Mouse (Mus musculus): ENCODE measurements around the gene Nxph1. TPM values are rescaled to one million over a fixed set of nuclear protein-coding genes. Genes with fewer than 3 reads are reported as not detected.

The Nxph1 gene
- polyA plus RNA-seq, 1 experiment from 2014 or later = 12.8 TPM

GRCm38 (mm10) chr6:8956743-8957528 is 8.7 kb downstream of the Nxph1 start:
- Histone ChIP-seq H3K27ac (ENCODE audit: low read depth, low read length) (no peak overlapping the region), H3K4me3 (ENCODE audit: low read depth, low read length) (peak overlapping the region; percentile 23), H3K27me3 (ENCODE audit: control insufficient read depth, insufficient read depth, low read length) (peaks cover 30% of the 10 kb centered on the region), H3K9ac (ENCODE audit: low read depth, low read length) (no peak overlapping the region), H3K4me2 (replicated peaks; ENCODE audit: low read depth, low read length) (peak overlapping the region; percentile 41), H3K36me3 (ENCODE audit: control insufficient read depth, insufficient read depth, low read length) (no peaks in the 10 kb centered on the region), H3K4me1 (replicated peaks; ENCODE audit: control insufficient read depth, insufficient read depth, low read length) (peaks cover 5% of the 10 kb centered on the region; the same call in 1 of the 2 replicates), H3K9me3 (ENCODE audit: control insufficient read depth, low read length) (no peaks in the 10 kb centered on the region)
- ATAC-seq (ENCODE audit: low FRiP score) = peak; percentile 83
- DNase-seq (ENCODE audit: low spot score) = peak; percentile 76
- WGBS = 1% methylated on average over 25 of the region's 25 CpGs

GRCm38 (mm10) chr6:8957529-8957887 is 9.3 kb downstream of the Nxph1 start:
- DNase-seq (ENCODE audit: low spot score) (peak; percentile 78), ATAC-seq (ENCODE audit: low FRiP score) (peak; percentile 27)
- Histone ChIP-seq H3K9ac (ENCODE audit: low read depth, low read length) (no peak overlapping the region), H3K9me3 (ENCODE audit: control insufficient read depth, low read length) (no peaks in the 10 kb centered on the region), H3K4me3 (ENCODE audit: low read depth, low read length) (peak overlapping the region; percentile 23), H3K4me2 (replicated peaks; ENCODE audit: low read depth, low read length) (peak overlapping the region; percentile 41), H3K27me3 (ENCODE audit: control insufficient read depth, insufficient read depth, low read length) (peaks cover 28% of the 10 kb centered on the region), H3K36me3 (ENCODE audit: control insufficient read depth, insufficient read depth, low read length) (no peaks in the 10 kb centered on the region), H3K4me1 (replicated peaks; ENCODE audit: control insufficient read depth, insufficient read depth, low read length) (peaks cover 5% of the 10 kb centered on the region; the same call in 1 of the 2 replicates), H3K27ac (ENCODE audit: low read depth, low read length) (no peak overlapping the region)
- WGBS = under 1% methylated on average over 15 of the region's 15 CpGs

GRCm38 (mm10) chr6:8958081-8958919 is 10.1 kb downstream of the Nxph1 start:
- Histone ChIP-seq H3K9ac (ENCODE audit: low read depth, low read length) (0 out of 2 replicates have a peak overlapping the region, but pooled peaks have one; percentile 20), H3K4me2 (replicated peaks; ENCODE audit: low read depth, low read length) (peak overlapping the region; percentile 41), H3K27ac (ENCODE audit: low read depth, low read length) (no peak overlapping the region), H3K27me3 (ENCODE audit: control insufficient read depth, insufficient read depth, low read length) (peaks cover 21% of the 10 kb centered on the region), H3K9me3 (ENCODE audit: control insufficient read depth, low read length) (no peaks in the 10 kb centered on the region), H3K4me1 (replicated peaks; ENCODE audit: control insufficient read depth, insufficient read depth, low read length) (peaks cover 5% of the 10 kb centered on the region; the same call in 1 of the 2 replicates), H3K36me3 (ENCODE audit: control insufficient read depth, insufficient read depth, low read length) (no peaks in the 10 kb centered on the region), H3K4me3 (ENCODE audit: low read depth, low read length) (peak overlapping the region; percentile 23)
- peak; percentile 74 for ATAC-seq (ENCODE audit: low FRiP score)
- 3% methylated on average over 28 of the region's 28 CpGs for WGBS
- peak; percentile 73 for DNase-seq (ENCODE audit: low spot score)

- no peak overlapping the region for H3K4me3 ChIP-seq (ENCODE audit: low read depth, low read length)
- DNase-seq (ENCODE audit: low spot score) (no peak), ATAC-seq (ENCODE audit: low FRiP score) (no peak)
- H3K36me3 ChIP-seq (ENCODE audit: control insufficient read depth, insufficient read depth, low read length) = no peaks in the 10 kb centered on the region
- H3K4me1 ChIP-seq (replicated peaks; ENCODE audit: control insufficient read depth, insufficient read depth, low read length) = peaks cover 5% of the 10 kb centered on the region; the same call in 1 of the 2 replicates
- H3K27ac ChIP-seq (ENCODE audit: low read depth, low read length) = no peak overlapping the region
- H3K9ac ChIP-seq (ENCODE audit: low read depth, low read length) = no peak overlapping the region
- peaks cover 9% of the 10 kb centered on the region for H3K27me3 ChIP-seq (ENCODE audit: control insufficient read depth, insufficient read depth, low read length)
- H3K4me2 ChIP-seq (replicated peaks; ENCODE audit: low read depth, low read length) = no peak overlapping the region
- 78% methylated on average over 4 of the region's 4 CpGs for WGBS
- no peaks in the 10 kb centered on the region for H3K9me3 ChIP-seq (ENCODE audit: control insufficient read depth, low read length)
Observed at GRCm38 (mm10) chr6:8959810-8960209, 11.6 kb downstream of the Nxph1 start.

GRCm38 (mm10) chr6:8970576-8970975 is 22.3 kb downstream of the Nxph1 start:
- no peak overlapping the region for H3K4me2 ChIP-seq (replicated peaks; ENCODE audit: low read depth, low read length)
- no peaks in the 10 kb centered on the region for H3K36me3 ChIP-seq (ENCODE audit: control insufficient read depth, insufficient read depth, low read length)
- 78% methylated on average over 2 of the region's 2 CpGs for WGBS
- H3K9me3 ChIP-seq (ENCODE audit: control insufficient read depth, low read length) = no peaks in the 10 kb centered on the region
- H3K27me3 ChIP-seq (ENCODE audit: control insufficient read depth, insufficient read depth, low read length) = no peaks in the 10 kb centered on the region
- ATAC-seq (ENCODE audit: low FRiP score) (no peak), DNase-seq (ENCODE audit: low spot score) (no peak)
- H3K4me1 ChIP-seq (replicated peaks; ENCODE audit: control insufficient read depth, insufficient read depth, low read length) = no peaks in the 10 kb centered on the region
- no peak overlapping the region for H3K4me3 ChIP-seq (ENCODE audit: low read depth, low read length)
- H3K9ac ChIP-seq (ENCODE audit: low read depth, low read length) = no peak overlapping the region
- H3K27ac ChIP-seq (ENCODE audit: low read depth, low read length) = no peak overlapping the region

GRCm38 (mm10) chr6:8979237-8979871 is 31.1 kb downstream of the Nxph1 start:
- Histone ChIP-seq H3K4me1 (replicated peaks; ENCODE audit: control insufficient read depth, insufficient read depth, low read length) (no peaks in the 10 kb centered on the region), H3K27ac (ENCODE audit: low read depth, low read length) (no peak overlapping the region), H3K27me3 (ENCODE audit: control insufficient read depth, insufficient read depth, low read length) (no peaks in the 10 kb centered on the region), H3K9ac (ENCODE audit: low read depth, low read length) (no peak overlapping the region), H3K36me3 (ENCODE audit: control insufficient read depth, insufficient read depth, low read length) (no peaks in the 10 kb centered on the region), H3K9me3 (ENCODE audit: control insufficient read depth, low read length) (no peaks in the 10 kb centered on the region), H3K4me2 (replicated peaks; ENCODE audit: low read depth, low read length) (no peak overlapping the region), H3K4me3 (ENCODE audit: low read depth, low read length) (no peak overlapping the region)
- 17% methylated on average over 4 of the region's 4 CpGs for WGBS
- peak; percentile 24 for DNase-seq (ENCODE audit: low spot score)
- ATAC-seq (ENCODE audit: low FRiP score) = peak; percentile 84

- ATAC-seq (ENCODE audit: low FRiP score) (no peak), DNase-seq (ENCODE audit: low spot score) (no peak)
- no peaks in the 10 kb centered on the region for H3K9me3 ChIP-seq (ENCODE audit: control insufficient read depth, low read length)
- H3K36me3 ChIP-seq (ENCODE audit: control insufficient read depth, insufficient read depth, low read length) = no peaks in the 10 kb centered on the region
- no peak overlapping the region for H3K4me2 ChIP-seq (replicated peaks; ENCODE audit: low read depth, low read length)
- no peaks in the 10 kb centered on the region for H3K4me1 ChIP-seq (replicated peaks; ENCODE audit: control insufficient read depth, insufficient read depth, low read length)
- no peak overlapping the region for H3K27ac ChIP-seq (ENCODE audit: low read depth, low read length)
- WGBS = 71% methylated on average over 12 of the region's 12 CpGs
- no peak overlapping the region for H3K9ac ChIP-seq (ENCODE audit: low read depth, low read length)
- H3K4me3 ChIP-seq (ENCODE audit: low read depth, low read length) = no peak overlapping the region
- H3K27me3 ChIP-seq (ENCODE audit: control insufficient read depth, insufficient read depth, low read length) = no peaks in the 10 kb centered on the region
Observed at GRCm38 (mm10) chr6:8996301-8996943, 48.2 kb downstream of the Nxph1 start.

- 90% methylated on average over 2 of the region's 2 CpGs for WGBS
- no peak overlapping the region for H3K27ac ChIP-seq (ENCODE audit: low read depth, low read length)
- no peaks in the 10 kb centered on the region for H3K36me3 ChIP-seq (ENCODE audit: control insufficient read depth, insufficient read depth, low read length)
- no peaks in the 10 kb centered on the region for H3K9me3 ChIP-seq (ENCODE audit: control insufficient read depth, low read length)
- H3K4me3 ChIP-seq (ENCODE audit: low read depth, low read length) = no peak overlapping the region
- H3K27me3 ChIP-seq (ENCODE audit: control insufficient read depth, insufficient read depth, low read length) = no peaks in the 10 kb centered on the region
- no peaks in the 10 kb centered on the region for H3K4me1 ChIP-seq (replicated peaks; ENCODE audit: control insufficient read depth, insufficient read depth, low read length)
- H3K9ac ChIP-seq (ENCODE audit: low read depth, low read length) = no peak overlapping the region
- DNase-seq (ENCODE audit: low spot score) (no peak), ATAC-seq (ENCODE audit: low FRiP score) (no peak)
- H3K4me2 ChIP-seq (replicated peaks; ENCODE audit: low read depth, low read length) = no peak overlapping the region
Observed at GRCm38 (mm10) chr6:8997326-8997725, 49.1 kb downstream of the Nxph1 start.

Measured in hindbrain, embryonic 11.5 days (tissue).